Mouse (Mus musculus): Measurements from ENCODE around the gene Meig1. TPM values are rescaled to one million over a fixed set of nuclear protein-coding genes. Genes with fewer than 3 reads are reported as not detected.

Gene Meig1
- not detected in 2 replicates for polyA plus RNA-seq (2014; fragmentation: Nextera tagmentation; extraction: Ambion mirVana)

DNA sequence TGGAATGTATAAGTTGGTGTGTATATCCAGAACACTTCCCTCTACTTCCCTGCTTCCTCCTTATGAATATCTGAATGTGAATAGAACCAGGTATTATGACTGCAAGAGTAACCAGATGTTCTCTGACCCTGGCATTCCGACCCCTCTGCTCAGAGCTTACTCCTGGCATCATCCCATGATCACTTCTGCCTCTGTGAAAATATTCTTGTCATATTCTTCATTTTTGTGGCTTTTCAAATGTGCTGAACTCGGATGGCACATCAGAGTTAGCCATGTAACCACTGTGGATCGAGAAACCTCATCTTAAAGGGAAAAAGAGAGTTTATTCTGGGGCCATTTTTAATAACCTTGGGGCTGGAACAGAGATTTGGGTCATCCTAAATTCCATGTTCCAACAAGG is at the start of gene Meig1:
Gene Meig1 (minus strand): TSS at position 101 of the 400 bp plus-strand sequence.
- no peak within 1 kb of the TSS for H3K27ac ChIP-seq (ENCODE audit: low read length)
- WGBS = 70% methylated on average over 3 of the region's 3 CpGs
- H3K27me3 ChIP-seq (ENCODE audit: control insufficient read depth, insufficient read depth, low read length) = no peaks in the 10 kb centered on the region
- no peaks in the 10 kb centered on the region for H3K9me3 ChIP-seq (ENCODE audit: control insufficient read depth, low read depth, low read length)
- no peak for ATAC-seq (ENCODE audit: insufficient number of reproducible peaks, insufficient read depth, low FRiP score, low read depth)
- H3K4me3 ChIP-seq (ENCODE audit: low read depth, low read length) = no peak within 1 kb of the TSS
- peaks cover 7% of the 10 kb centered on the region; the same call in 1 of the 2 replicates for H3K4me1 ChIP-seq (ENCODE audit: control insufficient read depth, insufficient read depth, low read length)
- no peak within 1 kb of the TSS for H3K4me2 ChIP-seq (replicated peaks; ENCODE audit: low read depth, low read length)
- no peak within 1 kb of the TSS for H3K9ac ChIP-seq (replicated peaks; ENCODE audit: low read depth, low read length)
- H3K36me3 ChIP-seq (ENCODE audit: control insufficient read depth, insufficient read depth, low read length) = no peaks in the 10 kb centered on the region

DNA sequence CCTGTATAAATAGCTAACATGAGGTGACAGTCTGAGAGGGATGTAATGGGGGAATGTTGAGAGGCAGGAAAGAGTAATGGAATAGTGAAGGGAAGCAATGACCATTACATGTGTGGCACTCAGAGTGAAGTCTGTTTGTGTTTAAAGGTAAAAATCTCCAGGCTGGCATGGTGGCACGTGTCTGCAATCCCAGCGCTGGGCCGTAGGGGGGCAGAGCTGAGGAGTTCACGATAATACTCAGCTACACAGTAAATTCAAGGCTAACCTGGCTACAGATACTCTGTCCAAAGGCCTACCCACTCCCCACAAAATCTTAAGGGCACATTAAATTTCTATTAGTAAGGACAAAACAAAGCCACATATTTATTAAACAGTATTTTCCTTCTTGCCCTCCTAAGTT is 34.1 kb upstream of the Meig1 start:
- ATAC-seq (ENCODE audit: insufficient number of reproducible peaks, insufficient read depth, low FRiP score, low read depth) = no peak
- peaks cover 24% of the 10 kb centered on the region for H3K36me3 ChIP-seq (ENCODE audit: control insufficient read depth, insufficient read depth, low read length)
- 81% methylated on average over 4 of the region's 4 CpGs for WGBS
- H3K4me1 ChIP-seq (ENCODE audit: control insufficient read depth, insufficient read depth, low read length) = no peaks in the 10 kb centered on the region
- no peaks in the 10 kb centered on the region for H3K27me3 ChIP-seq (ENCODE audit: control insufficient read depth, insufficient read depth, low read length)
- no peak overlapping the region for H3K27ac ChIP-seq (ENCODE audit: low read length)
- no peak overlapping the region for H3K4me3 ChIP-seq (ENCODE audit: low read depth, low read length)
- no peak overlapping the region for H3K9ac ChIP-seq (replicated peaks; ENCODE audit: low read depth, low read length)
- H3K4me2 ChIP-seq (replicated peaks; ENCODE audit: low read depth, low read length) = no peak overlapping the region
- H3K9me3 ChIP-seq (ENCODE audit: control insufficient read depth, low read depth, low read length) = no peaks in the 10 kb centered on the region

DNA sequence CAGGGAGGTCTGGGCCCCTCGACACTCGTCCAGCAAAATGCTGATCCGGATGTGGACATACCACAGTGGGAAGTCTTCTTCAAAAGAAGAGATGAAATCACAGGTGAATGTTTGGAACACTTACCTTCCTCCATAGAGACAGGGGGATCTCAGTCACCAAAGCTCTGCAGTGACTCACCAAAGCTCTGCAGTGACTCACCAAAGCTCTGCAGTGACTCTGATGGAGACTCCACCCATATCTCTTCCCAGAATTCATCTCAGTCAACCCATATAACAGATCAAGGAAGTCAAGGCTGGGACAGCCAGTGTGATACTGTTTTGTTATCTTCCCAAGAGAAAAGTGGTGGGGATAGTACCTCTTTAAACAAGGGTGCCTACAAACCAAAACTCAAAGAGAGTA is 30.6 kb upstream of the Meig1 start:
- Histone ChIP-seq H3K9ac (replicated peaks; ENCODE audit: low read depth, low read length) (no peak overlapping the region), H3K9me3 (ENCODE audit: control insufficient read depth, low read depth, low read length) (no peaks in the 10 kb centered on the region), H3K27me3 (ENCODE audit: control insufficient read depth, insufficient read depth, low read length) (no peaks in the 10 kb centered on the region), H3K4me2 (replicated peaks; ENCODE audit: low read depth, low read length) (no peak overlapping the region), H3K4me3 (ENCODE audit: low read depth, low read length) (no peak overlapping the region), H3K4me1 (ENCODE audit: control insufficient read depth, insufficient read depth, low read length) (no peaks in the 10 kb centered on the region), H3K27ac (ENCODE audit: low read length) (no peak overlapping the region), H3K36me3 (ENCODE audit: control insufficient read depth, insufficient read depth, low read length) (peaks cover 15% of the 10 kb centered on the region)
- WGBS = 94% methylated on average over 3 of the region's 3 CpGs
- no peak for ATAC-seq (ENCODE audit: insufficient number of reproducible peaks, insufficient read depth, low FRiP score, low read depth)

DNA sequence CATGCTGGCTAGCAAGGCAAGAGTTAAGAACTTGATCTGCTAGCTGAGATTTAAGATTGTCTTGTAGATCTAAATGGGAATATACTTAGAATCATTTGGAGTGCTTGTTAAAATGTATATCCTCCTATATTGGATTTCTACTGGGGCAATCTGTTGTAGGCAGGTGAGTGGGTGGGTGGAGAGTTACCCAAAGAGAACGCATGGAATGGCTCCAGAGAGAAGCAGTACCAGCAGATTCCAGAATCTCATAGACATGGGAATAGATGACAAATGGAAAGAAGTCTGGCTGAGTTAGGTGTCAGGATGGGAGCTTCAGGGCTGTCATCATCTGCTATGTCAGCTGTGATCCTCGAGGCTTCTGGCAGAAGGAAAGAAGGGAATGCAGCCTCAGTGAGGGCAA is 27.0 kb upstream of the Meig1 start:
- no peak overlapping the region for H3K4me3 ChIP-seq (ENCODE audit: low read depth, low read length)
- no peak overlapping the region for H3K9ac ChIP-seq (replicated peaks; ENCODE audit: low read depth, low read length)
- H3K27me3 ChIP-seq (ENCODE audit: control insufficient read depth, insufficient read depth, low read length) = no peaks in the 10 kb centered on the region
- no peaks in the 10 kb centered on the region for H3K9me3 ChIP-seq (ENCODE audit: control insufficient read depth, low read depth, low read length)
- H3K36me3 ChIP-seq (ENCODE audit: control insufficient read depth, insufficient read depth, low read length) = peaks cover 7% of the 10 kb centered on the region; the same call in 1 of the 2 replicates
- WGBS = 77% methylated on average over 2 of the region's 2 CpGs
- ATAC-seq (ENCODE audit: insufficient number of reproducible peaks, insufficient read depth, low FRiP score, low read depth) = no peak
- H3K4me1 ChIP-seq (ENCODE audit: control insufficient read depth, insufficient read depth, low read length) = no peaks in the 10 kb centered on the region
- H3K27ac ChIP-seq (ENCODE audit: low read length) = no peak overlapping the region
- H3K4me2 ChIP-seq (replicated peaks; ENCODE audit: low read depth, low read length) = no peak overlapping the region

DNA sequence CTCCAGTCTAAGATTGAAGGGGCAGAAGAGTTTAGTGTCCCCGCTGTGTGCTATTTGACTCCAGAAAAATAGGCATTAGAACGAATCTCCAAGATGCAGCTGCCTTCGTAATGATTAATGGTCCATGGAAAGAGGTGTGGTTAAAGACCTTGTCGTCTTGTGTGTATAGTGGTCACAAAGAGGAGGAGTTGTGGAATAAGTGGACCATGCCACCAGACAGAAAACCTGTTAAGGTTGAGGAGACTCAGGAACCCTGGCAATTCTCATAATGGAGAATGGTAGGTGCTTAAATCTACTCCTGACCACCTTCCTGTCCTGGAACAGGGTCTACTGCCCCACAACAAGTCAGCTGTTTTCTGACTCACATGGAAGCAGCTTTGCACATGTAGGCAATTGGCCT is 23.5 kb upstream of the Meig1 start:
- WGBS = 74% methylated on average over 4 of the region's 4 CpGs
- no peak overlapping the region for H3K27ac ChIP-seq (ENCODE audit: low read length)
- H3K9ac ChIP-seq (replicated peaks; ENCODE audit: low read depth, low read length) = no peak overlapping the region
- H3K4me3 ChIP-seq (ENCODE audit: low read depth, low read length) = no peak overlapping the region
- no peak overlapping the region for H3K4me2 ChIP-seq (replicated peaks; ENCODE audit: low read depth, low read length)
- ATAC-seq (ENCODE audit: insufficient number of reproducible peaks, insufficient read depth, low FRiP score, low read depth) = no peak
- no peaks in the 10 kb centered on the region; the same call in 1 of the 2 replicates for H3K36me3 ChIP-seq (ENCODE audit: control insufficient read depth, insufficient read depth, low read length)
- H3K4me1 ChIP-seq (ENCODE audit: control insufficient read depth, insufficient read depth, low read length) = no peaks in the 10 kb centered on the region
- no peaks in the 10 kb centered on the region for H3K27me3 ChIP-seq (ENCODE audit: control insufficient read depth, insufficient read depth, low read length)
- no peaks in the 10 kb centered on the region for H3K9me3 ChIP-seq (ENCODE audit: control insufficient read depth, low read depth, low read length)

DNA sequence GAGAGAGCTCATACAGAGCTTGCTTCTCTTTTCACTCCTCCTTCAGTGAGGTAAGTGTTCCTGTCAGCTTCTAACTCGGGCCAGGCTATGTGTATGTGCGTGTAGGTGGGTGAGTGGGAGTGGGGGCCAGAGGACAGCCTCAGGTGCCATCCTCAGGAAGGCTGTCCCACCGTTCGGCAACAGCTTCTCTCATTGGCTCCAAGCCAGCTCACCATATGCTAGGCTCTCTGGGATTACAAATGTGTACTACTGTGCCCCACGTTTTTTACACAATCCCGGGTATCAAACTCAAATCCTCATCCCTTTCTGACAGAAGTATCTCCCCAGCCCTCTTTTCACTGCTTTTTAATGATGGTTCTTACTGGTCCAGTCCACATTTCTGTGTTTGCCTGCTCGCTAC is 21.8 kb upstream of the Meig1 start:
- WGBS = 63% methylated on average over 7 of the region's 7 CpGs
- no peaks in the 10 kb centered on the region for H3K4me1 ChIP-seq (ENCODE audit: control insufficient read depth, insufficient read depth, low read length)

DNA sequence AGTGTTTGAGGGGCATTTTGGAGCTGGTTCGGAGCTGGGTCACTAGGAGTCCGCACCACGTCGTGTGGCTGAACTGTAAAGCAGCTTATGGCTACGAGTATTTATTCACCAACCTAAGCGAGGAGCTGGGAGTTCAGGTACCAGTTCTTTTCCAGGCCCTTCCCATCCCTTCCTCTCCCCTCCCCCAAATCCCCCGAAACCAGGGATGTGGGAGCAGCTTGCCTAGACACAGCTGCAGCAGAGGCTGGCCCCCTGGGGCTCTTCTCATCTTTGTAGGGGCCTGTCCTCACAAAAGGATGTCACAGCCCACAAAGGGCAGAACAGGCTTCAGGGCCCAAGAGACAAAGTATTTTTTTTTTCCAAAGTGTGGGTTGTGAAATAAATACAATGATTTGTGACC is 15.5 kb upstream of the Meig1 start:
- Histone ChIP-seq H3K27ac (ENCODE audit: low read length) (no peak overlapping the region), H3K27me3 (ENCODE audit: control insufficient read depth, insufficient read depth, low read length) (no peaks in the 10 kb centered on the region), H3K4me1 (ENCODE audit: control insufficient read depth, insufficient read depth, low read length) (no peaks in the 10 kb centered on the region), H3K36me3 (ENCODE audit: control insufficient read depth, insufficient read depth, low read length) (peaks cover 3% of the 10 kb centered on the region), H3K4me3 (ENCODE audit: low read depth, low read length) (no peak overlapping the region), H3K9me3 (ENCODE audit: control insufficient read depth, low read depth, low read length) (no peaks in the 10 kb centered on the region), H3K9ac (replicated peaks; ENCODE audit: low read depth, low read length) (no peak overlapping the region), H3K4me2 (replicated peaks; ENCODE audit: low read depth, low read length) (no peak overlapping the region)
- ATAC-seq (ENCODE audit: insufficient number of reproducible peaks, insufficient read depth, low FRiP score, low read depth) = no peak
- 62% methylated on average over 7 of the region's 7 CpGs for WGBS

More for the DNA sequence above, 21.8 kb upstream of the Meig1 start:
- H3K27ac ChIP-seq (ENCODE audit: low read length) = no peak overlapping the region
- ATAC-seq (ENCODE audit: insufficient number of reproducible peaks, insufficient read depth, low FRiP score, low read depth) = no peak
- H3K9ac ChIP-seq (replicated peaks; ENCODE audit: low read depth, low read length) = no peak overlapping the region
- H3K4me3 ChIP-seq (ENCODE audit: low read depth, low read length) = no peak overlapping the region
- H3K4me2 ChIP-seq (replicated peaks; ENCODE audit: low read depth, low read length) = no peak overlapping the region
- H3K27me3 ChIP-seq (ENCODE audit: control insufficient read depth, insufficient read depth, low read length) = no peaks in the 10 kb centered on the region
- H3K36me3 ChIP-seq (ENCODE audit: control insufficient read depth, insufficient read depth, low read length) = peaks cover 3% of the 10 kb centered on the region
- H3K9me3 ChIP-seq (ENCODE audit: control insufficient read depth, low read depth, low read length) = no peaks in the 10 kb centered on the region

DNA sequence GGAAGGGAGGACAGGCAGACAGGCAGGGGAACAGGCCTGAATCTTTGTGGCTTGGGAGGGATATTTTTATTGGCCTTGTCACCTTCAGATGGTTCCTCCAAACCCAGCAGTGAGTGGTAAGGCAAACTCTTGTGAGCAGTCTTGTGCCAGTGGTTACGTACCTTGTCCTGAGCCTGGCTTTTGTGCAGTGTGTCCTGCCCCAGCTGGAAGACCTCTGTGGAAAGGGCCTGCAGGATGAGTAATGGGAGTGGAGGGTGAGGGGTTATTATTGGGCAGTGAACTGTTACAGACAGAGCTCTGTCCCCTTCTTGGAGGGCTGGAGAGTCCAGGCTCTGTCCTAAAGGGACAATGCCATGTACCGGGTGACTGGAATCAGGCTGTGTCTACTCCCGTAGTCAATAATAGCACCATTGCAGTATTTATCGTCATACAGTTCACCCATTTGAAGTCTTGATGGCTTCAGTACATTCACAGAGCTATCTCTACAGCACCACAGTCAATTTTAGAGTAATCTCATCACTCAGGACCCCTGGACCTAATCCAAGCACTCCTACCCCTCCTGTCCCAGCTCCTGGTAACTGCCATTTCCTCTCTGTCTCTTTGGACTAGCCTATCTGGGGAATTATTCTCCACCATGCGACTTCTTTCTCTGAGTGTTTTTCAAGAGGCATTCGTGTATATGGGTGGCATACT is 13.1 kb upstream of the Meig1 start:
- 83% methylated on average over 6 of the region's 6 CpGs for WGBS
- Histone ChIP-seq H3K4me1 (ENCODE audit: control insufficient read depth, insufficient read depth, low read length) (no peaks in the 10 kb centered on the region), H3K9ac (replicated peaks; ENCODE audit: low read depth, low read length) (no peak overlapping the region), H3K27ac (ENCODE audit: low read length) (no peak overlapping the region), H3K4me2 (replicated peaks; ENCODE audit: low read depth, low read length) (no peak overlapping the region), H3K27me3 (ENCODE audit: control insufficient read depth, insufficient read depth, low read length) (no peaks in the 10 kb centered on the region), H3K36me3 (ENCODE audit: control insufficient read depth, insufficient read depth, low read length) (peaks cover under 1% of the 10 kb centered on the region; the same call in 1 of the 2 replicates), H3K4me3 (ENCODE audit: low read depth, low read length) (no peak overlapping the region), H3K9me3 (ENCODE audit: control insufficient read depth, low read depth, low read length) (no peaks in the 10 kb centered on the region)
- no peak for ATAC-seq (ENCODE audit: insufficient number of reproducible peaks, insufficient read depth, low FRiP score, low read depth)

DNA sequence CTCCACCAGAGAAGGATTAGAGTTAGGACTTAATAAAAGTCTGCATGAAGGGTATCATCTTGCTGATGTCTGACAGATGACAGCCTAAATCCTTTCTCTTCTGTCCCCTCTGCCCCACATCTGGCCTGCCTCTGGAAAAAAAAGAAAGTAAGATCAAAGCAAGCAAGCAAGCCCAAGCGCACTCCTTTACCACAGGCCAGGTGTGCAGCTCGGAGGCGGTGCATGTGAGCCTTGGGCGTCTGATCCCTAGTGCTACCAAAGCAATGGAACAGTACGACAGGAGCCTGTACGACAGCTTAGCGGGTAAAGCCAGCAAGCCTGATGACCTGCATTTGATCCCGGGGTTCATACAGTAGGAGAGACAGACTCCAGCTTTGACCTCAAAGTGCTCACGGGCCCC is 8.5 kb upstream of the Meig1 start:
- H3K4me3 ChIP-seq (ENCODE audit: low read depth, low read length) = no peak overlapping the region
- H3K4me1 ChIP-seq (ENCODE audit: control insufficient read depth, insufficient read depth, low read length) = no peaks in the 10 kb centered on the region
- no peak for ATAC-seq (ENCODE audit: insufficient number of reproducible peaks, insufficient read depth, low FRiP score, low read depth)
- no peak overlapping the region for H3K9ac ChIP-seq (replicated peaks; ENCODE audit: low read depth, low read length)
- no peaks in the 10 kb centered on the region for H3K27me3 ChIP-seq (ENCODE audit: control insufficient read depth, insufficient read depth, low read length)
- no peaks in the 10 kb centered on the region; the same call in 1 of the 2 replicates for H3K36me3 ChIP-seq (ENCODE audit: control insufficient read depth, insufficient read depth, low read length)
- no peak overlapping the region for H3K4me2 ChIP-seq (replicated peaks; ENCODE audit: low read depth, low read length)
- no peaks in the 10 kb centered on the region for H3K9me3 ChIP-seq (ENCODE audit: control insufficient read depth, low read depth, low read length)
- 71% methylated on average over 9 of the region's 9 CpGs for WGBS
- no peak overlapping the region for H3K27ac ChIP-seq (ENCODE audit: low read length)
